ENCODE assay signal across 26 mouse cellular contexts in the genomic region with DNA sequence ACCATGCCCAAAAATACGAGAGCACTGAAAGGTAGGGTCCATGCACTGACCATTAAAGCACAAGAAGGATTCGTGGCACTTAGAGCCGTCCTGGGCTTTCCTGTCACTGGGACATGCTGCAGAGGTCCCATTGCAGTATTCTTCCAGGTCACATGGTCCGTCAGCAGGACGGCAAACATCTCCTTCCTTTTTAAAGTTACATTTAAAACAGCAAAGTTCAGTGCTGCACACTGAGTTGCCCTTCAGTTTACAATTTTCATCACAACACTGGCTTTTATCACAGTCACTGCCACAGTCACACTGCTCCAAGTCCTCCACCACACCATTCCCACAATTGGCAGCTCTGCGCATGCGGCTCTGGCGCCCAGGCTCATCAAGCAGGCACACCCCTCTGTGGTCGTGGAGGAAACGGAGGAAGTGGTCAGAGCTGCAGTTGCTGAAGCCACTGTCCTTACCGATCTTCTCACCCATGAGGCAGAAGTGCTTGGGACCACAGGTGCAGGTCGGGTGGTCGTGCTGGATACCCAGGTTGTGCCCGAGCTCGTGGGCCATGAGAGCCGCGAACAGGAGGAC. TPM values are rescaled to one million over a fixed set of nuclear protein-coding genes. Genes with fewer than 3 reads are reported as not detected.
DNase-seq lines count a peak whose midpoint lies in the region; ATAC-seq and TF ChIP-seq lines count a peak whose summit lies in the region.
"Not testable (repeated sequence)": the region's sequence is repeated elsewhere in the genome, so short reads cannot be mapped to it uniquely, and the experiment has no call there.
"Had no signal": no experiment of that assay in that cellular context is flagged by ENCODE, and none has a peak within 500 bp of the region (broad histone marks: within the 10 kb centered on the region; RNA-seq: fewer than 3 reads in every experiment).

No protein-coding gene starts in this region.

- H3K36me3 ChIP-seq in liver, embryonic 13.5 days; testis, adult 2 months (ENCODE audit: control insufficient read depth, insufficient read depth, low read length): not testable (repeated sequence)

- not testable (repeated sequence) for H3K27ac ChIP-seq in liver, embryonic 13.5 days; testis, adult 2 months (ENCODE audit: control insufficient read depth, insufficient read depth, low read depth, low read length)

- peak overlapping the region; percentile 36 for H3K4me2 ChIP-seq in liver, embryonic 13.5 days

- peak; percentile 89 for ATAC-seq in common myeloid progenitor, adult 5-6 weeks (replicated peaks; ENCODE audit: low read depth, poor library complexity, severe bottlenecking)
- 0 out of 2 replicates have a peak, but pooled peaks have one; percentile 47 for ATAC-seq in liver, embryonic 13.5 days (ENCODE audit: low read depth)
- ATAC-seq in megakaryocyte-erythroid progenitor cell, adult 5-6 weeks (replicated peaks; ENCODE audit: low FRiP score, low TSS enrichment, poor library complexity, severe bottlenecking), result peak; percentile 72

- not testable (repeated sequence) for TF ChIP-seq POLR2A in testis, adult 2 months (IDR thresholded peaks at IDR 0.05; ENCODE audit: control insufficient read depth, low read depth, low read length)

- peak; percentile 16 for DNase-seq in CD4-positive helper T cell, adult 2 months (ENCODE audit: low read depth, low spot score)
- DNase-seq in induced T-regulatory cell, adult 2 months (ENCODE audit: low read depth), result peak; percentile 25
- peak; percentile 10 for DNase-seq in liver, embryonic 13.5 days
- DNase-seq in lung, postnatal 36 days, result peak; percentile 23
- peak; percentile 13 to 26 for DNase-seq in thymus, postnatal 36 days

- H3K27me3 ChIP-seq in liver, embryonic 13.5 days; testis, adult 2 months (ENCODE audit: control insufficient read depth, insufficient read depth, low read length): not testable (repeated sequence)

- H3K9me3 ChIP-seq in liver, embryonic 13.5 days (replicated peaks), result not testable (repeated sequence)

- not testable (repeated sequence) for H3K4me3 ChIP-seq in liver, embryonic 13.5 days (replicated peaks)
- H3K4me3 ChIP-seq in testis, adult 2 months (ENCODE audit: control insufficient read depth, low read depth, low read length), result peak overlapping the region; percentile 59

- WGBS in liver, embryonic 13.5 days (ENCODE audit: insufficient replicate concordance), result 28% methylated on average over 11 of the region's 17 CpGs

- not testable (repeated sequence) for TF ChIP-seq CTCF in testis, adult 2 months (IDR thresholded peaks at IDR 0.05; ENCODE audit: control insufficient read depth, insufficient read depth, insufficient replicate concordance, low read depth, low read length)

- peaks cover 14% of the 10 kb centered on the region for H3K4me1 ChIP-seq in liver, embryonic 13.5 days (replicated peaks)
- H3K4me1 ChIP-seq in testis, adult 2 months (ENCODE audit: control insufficient read depth, insufficient read depth, low read length), result peaks cover 10% of the 10 kb centered on the region

- not testable (repeated sequence) for H3K9ac ChIP-seq in liver, embryonic 13.5 days

RNA-seq across cellular contexts. Expression of gene Adam1b, which starts 1.7 kb away (rescaled TPM):
- 0.23 TPM in 1 of 2 replicates, not detected in the other for total RNA-seq in common myeloid progenitor, adult 5-6 weeks (2017)
- not detected in 2 replicates for polyA plus RNA-seq in liver, embryonic 13.5 days (2015; fragmentation: Nextera tagmentation; extraction: Ambion mirVana)
- total RNA-seq in megakaryocyte-erythroid progenitor cell, adult 5-6 weeks (2014; fragmentation: Nextera tagmentation), result 0.39 TPM in 1 of 2 replicates, not detected in the other
- not detected in 2 replicates for total RNA-seq in megakaryocyte-erythroid progenitor cell, adult 5-6 weeks (2017)
- 79.7 and 85.1 TPM in 2 replicates for polyA plus RNA-seq in testis, adult 2 months (2012; rRNA removed)
- total RNA-seq: adrenal gland, adult 2 months; adrenal gland, postnatal 36 days; gastrocnemius, postnatal 25 days; heart, adult 18-20 months; heart, postnatal 36 days; left cerebral cortex, postnatal 4 days had no signal
- polyA plus RNA-seq: activated CD4-positive, CD25-positive, alpha-beta regulatory T cell, adult 4 months; adrenal gland, adult 2 months; CD4-positive, CD25-positive, alpha-beta regulatory T cell, adult 4 months; embryonic facial prominence, embryonic 11.5 days; forebrain, embryonic 14.5 days; large intestine, adult 2 months; lung, embryonic 15.5 days; midbrain, embryonic 11.5 days; midbrain, embryonic 16.5 days; neural tube, embryonic 13.5 days had no signal

RNA-seq across cellular contexts. Expression of gene Adam1a, which starts 43.8 kb away (rescaled TPM):
- 3.1 and 3.4 TPM in 2 replicates for total RNA-seq in common myeloid progenitor, adult 5-6 weeks (2017)
- polyA plus RNA-seq in liver, embryonic 13.5 days (2015; fragmentation: Nextera tagmentation; extraction: Ambion mirVana), result 0.33 and 0.48 TPM in 2 replicates
- 1.4 and 3.0 TPM in 2 replicates for total RNA-seq in megakaryocyte-erythroid progenitor cell, adult 5-6 weeks (2014; fragmentation: Nextera tagmentation)
- total RNA-seq in megakaryocyte-erythroid progenitor cell, adult 5-6 weeks (2017), result 2.9 and 5.0 TPM in 2 replicates
- polyA plus RNA-seq in testis, adult 2 months (2012; rRNA removed), result 138 and 140 TPM in 2 replicates

RNA-seq across cellular contexts. Expression of gene Gm42878, which starts 43.8 kb away (rescaled TPM):
- total RNA-seq in common myeloid progenitor, adult 5-6 weeks (2017), result not detected in 2 replicates
- polyA plus RNA-seq in liver, embryonic 13.5 days (2015; fragmentation: Nextera tagmentation; extraction: Ambion mirVana), result not detected in 2 replicates
- total RNA-seq in megakaryocyte-erythroid progenitor cell, adult 5-6 weeks (2014; fragmentation: Nextera tagmentation), result not detected in 2 replicates
- total RNA-seq in megakaryocyte-erythroid progenitor cell, adult 5-6 weeks (2017), result not detected in 2 replicates
- 0.14 TPM in 1 of 2 replicates, not detected in the other for polyA plus RNA-seq in testis, adult 2 months (2012; rRNA removed)
- total RNA-seq: adrenal gland, adult 2 months; adrenal gland, postnatal 36 days; gastrocnemius, postnatal 25 days; heart, adult 18-20 months; heart, postnatal 36 days; left cerebral cortex, postnatal 4 days had no signal
- polyA plus RNA-seq: activated CD4-positive, CD25-positive, alpha-beta regulatory T cell, adult 4 months; adrenal gland, adult 2 months; CD4-positive, CD25-positive, alpha-beta regulatory T cell, adult 4 months; embryonic facial prominence, embryonic 11.5 days; forebrain, embryonic 14.5 days; heart, embryonic 11.5 days; hindbrain, embryonic 13.5 days; intestine, postnatal 0 days; lung, embryonic 15.5 days; midbrain, embryonic 11.5 days; midbrain, embryonic 16.5 days; neural tube, embryonic 13.5 days had no signal

RNA-seq across cellular contexts. Expression of gene Mapkapk5, which starts 44.2 kb away (rescaled TPM):
- 93.8 and 95.0 TPM in 2 replicates for total RNA-seq in common myeloid progenitor, adult 5-6 weeks (2017)
- 27.4 and 29.1 TPM in 2 replicates for polyA plus RNA-seq in liver, embryonic 13.5 days (2015; fragmentation: Nextera tagmentation; extraction: Ambion mirVana)
- 135 and 143 TPM in 2 replicates for total RNA-seq in megakaryocyte-erythroid progenitor cell, adult 5-6 weeks (2014; fragmentation: Nextera tagmentation)
- 120 and 186 TPM in 2 replicates for total RNA-seq in megakaryocyte-erythroid progenitor cell, adult 5-6 weeks (2017)
- 21.9 and 28.4 TPM in 2 replicates for polyA plus RNA-seq in testis, adult 2 months (2012; rRNA removed)

RNA-seq across cellular contexts. Expression of gene Erp29, which starts 49.2 kb away (rescaled TPM):
- total RNA-seq in common myeloid progenitor, adult 5-6 weeks (2017), result 719 and 742 TPM in 2 replicates
- polyA plus RNA-seq in liver, embryonic 13.5 days (2015; fragmentation: Nextera tagmentation; extraction: Ambion mirVana), result 99.8 and 102 TPM in 2 replicates
- 191 and 257 TPM in 2 replicates for total RNA-seq in megakaryocyte-erythroid progenitor cell, adult 5-6 weeks (2014; fragmentation: Nextera tagmentation)
- total RNA-seq in megakaryocyte-erythroid progenitor cell, adult 5-6 weeks (2017), result 422 and 491 TPM in 2 replicates
- polyA plus RNA-seq in testis, adult 2 months (2012; rRNA removed), result 81.3 and 102 TPM in 2 replicates
